Mouse (Mus musculus) megakaryocyte progenitor cell, adult 5-6 weeks (primary cell): ENCODE data around the gene Minpp1. TPM values are rescaled to one million over a fixed set of nuclear protein-coding genes. Genes with fewer than 3 reads are reported as not detected.
A peak's percentile ranks its signal among the peaks of the same experiment; 100 is the strongest.

ENCODE experiments used
- ATAC-seq: replicated peaks from 2 replicates; pipeline ENCODE4 v1.8.0; 2016; ENCODE audit warnings: mild to moderate bottlenecking, moderate TSS enrichment, inconsistent platforms; ENCODE audit not compliant: poor library complexity
- total RNA-seq, 2 experiments: library from RNA; stranded (forward) in 1 of 2; stranded (reverse) in 1 of 2; fragments of 157-497, 149-512 nt in 1 of 2; fragments of 200-1000 nt in 1 of 2; gene quantifications; 2 replicates each; pipeline versions ENCODE4 v1.2.3 to v1.2.4; 2015 to 2017

The Minpp1 gene
- total RNA-seq, 2 experiments from 2014 or later, result 45.6 to 67.6 TPM

DNA sequence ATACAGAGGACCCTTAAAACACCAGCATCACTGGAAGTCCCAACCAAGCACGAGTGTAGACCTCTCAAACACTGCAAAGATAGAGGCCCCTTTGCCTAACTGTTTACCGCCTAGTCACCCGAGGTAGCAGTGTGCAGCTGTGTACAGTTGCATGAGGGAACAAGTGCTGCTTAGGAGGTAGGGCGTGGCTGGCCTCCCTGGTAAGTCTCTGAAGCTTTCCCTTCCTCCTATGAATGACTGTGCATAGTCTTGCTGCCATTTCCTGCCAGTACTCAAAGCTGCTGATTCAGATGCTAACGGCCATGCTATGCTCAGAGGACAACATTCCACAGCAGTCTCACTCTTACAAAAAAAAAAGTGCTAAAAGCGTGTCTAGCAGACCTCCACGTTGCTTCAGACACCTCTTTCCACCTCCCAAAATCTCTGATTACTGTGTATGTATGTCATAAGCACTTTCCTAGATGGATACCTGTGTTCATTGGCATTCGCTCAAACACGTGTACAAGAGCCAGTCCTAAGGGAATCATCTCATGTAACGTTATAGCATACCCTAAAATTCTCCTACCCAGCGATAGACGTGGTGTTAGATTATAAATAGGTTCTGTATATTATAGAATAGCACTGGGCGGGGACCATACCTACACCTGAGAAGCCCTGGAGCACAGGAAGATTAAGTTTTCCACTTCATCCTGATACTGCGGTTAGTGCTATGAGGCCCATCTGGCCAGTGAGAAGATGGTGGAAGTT lies 38.4 kb downstream of the Minpp1 start:
- ATAC-seq, result peak; percentile 98

DNA sequence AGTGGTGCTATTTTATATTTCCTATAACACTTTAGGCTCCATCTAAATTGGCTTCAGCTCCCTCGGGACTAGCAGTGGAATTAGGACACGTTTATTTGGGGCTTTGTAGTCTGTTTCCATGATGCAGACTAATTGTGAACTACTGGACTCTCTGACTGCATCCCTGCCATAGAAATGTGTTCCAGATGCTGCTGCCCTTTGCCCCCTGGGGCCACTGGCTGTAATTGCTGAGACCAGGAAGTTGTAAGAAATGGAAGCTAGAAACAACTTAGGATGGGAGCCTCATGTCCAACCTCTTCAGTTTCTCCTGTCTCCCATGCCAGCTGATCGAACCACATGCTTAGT lies 38.9 kb downstream of the Minpp1 start:
- ATAC-seq, result no peak

DNA sequence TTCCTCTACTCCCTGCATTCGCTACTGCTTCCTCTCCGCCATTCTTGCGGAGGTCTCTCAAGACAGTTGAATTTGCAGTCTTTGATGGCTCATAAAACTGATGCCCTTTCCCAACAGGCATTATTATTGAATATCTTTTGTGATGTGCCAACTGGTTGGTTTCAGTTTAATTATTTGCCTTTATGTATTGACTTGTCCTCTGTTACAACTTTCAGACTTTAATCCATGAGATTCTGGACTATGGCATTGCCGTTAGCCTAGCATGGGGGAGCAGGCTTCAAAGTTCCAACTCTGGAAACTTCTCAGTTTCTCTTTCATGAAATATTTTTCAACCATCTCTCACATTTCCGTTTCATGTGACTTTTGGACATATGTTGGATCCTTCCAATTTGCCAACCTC lies 41.6 kb downstream of the Minpp1 start:
- ATAC-seq, result no peak

DNA sequence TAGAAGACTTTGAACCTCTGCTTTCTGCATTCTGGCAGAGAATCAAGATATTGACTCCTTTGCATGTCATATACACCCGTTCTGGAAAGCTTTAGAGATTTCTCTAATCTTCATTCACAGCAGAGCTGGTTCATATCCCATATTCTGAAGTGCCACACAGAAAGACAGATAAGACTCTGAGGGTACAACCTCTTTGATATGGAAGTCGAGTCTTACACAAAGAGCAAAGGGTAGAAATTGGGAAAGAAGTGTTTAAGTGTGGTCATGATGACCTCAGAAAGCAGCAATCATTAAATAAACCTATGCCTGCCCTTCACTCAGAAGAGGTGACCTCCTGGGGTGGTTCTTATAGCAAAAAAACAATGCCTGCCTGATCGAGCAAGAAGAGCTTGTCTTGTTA lies 43.2 kb downstream of the Minpp1 start:
- no peak for ATAC-seq

DNA sequence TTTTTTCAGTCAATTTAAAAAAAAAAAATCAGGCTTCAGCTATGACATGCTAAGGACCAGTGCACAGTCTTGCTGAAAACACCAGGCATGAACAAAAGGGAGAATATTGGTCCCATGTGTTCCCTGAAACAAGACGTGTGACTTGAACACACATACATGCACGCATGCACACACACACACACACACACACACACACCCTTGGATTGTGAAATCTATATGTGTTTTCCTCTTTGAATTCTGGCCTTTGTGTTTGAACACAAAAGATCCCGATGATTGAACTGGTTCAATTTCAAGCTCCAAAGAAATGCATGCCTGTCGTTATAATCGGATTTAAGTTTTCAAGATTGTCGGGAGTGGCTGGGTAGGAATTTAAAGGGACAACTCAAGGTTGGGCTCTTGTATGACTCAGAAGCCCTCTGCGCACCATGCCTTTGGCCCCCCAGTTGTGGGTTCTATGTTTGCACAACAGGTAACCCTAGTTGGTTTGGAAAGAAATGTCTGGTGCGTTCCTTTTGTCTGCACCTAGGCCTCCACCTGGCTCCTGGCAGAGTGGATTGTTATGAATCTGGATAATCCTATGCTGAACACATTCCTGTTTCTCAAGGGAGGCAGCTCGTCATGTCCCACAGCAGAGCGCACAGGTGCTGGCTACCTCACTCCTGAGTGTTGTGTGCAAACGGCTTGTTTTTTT lies 43.8 kb downstream of the Minpp1 start:
- ATAC-seq, result no peak

DNA sequence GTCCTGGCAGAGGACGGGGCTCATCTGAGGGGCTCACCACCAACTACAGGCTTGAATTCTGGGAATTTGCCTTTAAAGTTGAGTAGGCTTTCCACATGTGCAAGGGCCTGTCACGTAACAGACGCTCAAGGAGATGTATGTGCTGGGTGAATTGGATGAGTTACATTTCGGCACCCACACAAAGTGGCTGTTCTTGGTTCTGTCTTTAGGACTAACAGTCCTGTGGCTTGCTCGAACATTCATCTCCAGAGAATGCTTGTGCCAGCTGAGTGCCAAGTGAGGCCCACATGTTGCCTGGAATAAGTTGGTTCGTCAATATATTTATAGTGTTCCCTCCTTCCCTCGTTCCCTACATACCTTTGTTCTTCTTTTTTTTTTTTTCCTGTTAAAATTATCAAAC lies 44.7 kb downstream of the Minpp1 start:
- no peak for ATAC-seq

DNA sequence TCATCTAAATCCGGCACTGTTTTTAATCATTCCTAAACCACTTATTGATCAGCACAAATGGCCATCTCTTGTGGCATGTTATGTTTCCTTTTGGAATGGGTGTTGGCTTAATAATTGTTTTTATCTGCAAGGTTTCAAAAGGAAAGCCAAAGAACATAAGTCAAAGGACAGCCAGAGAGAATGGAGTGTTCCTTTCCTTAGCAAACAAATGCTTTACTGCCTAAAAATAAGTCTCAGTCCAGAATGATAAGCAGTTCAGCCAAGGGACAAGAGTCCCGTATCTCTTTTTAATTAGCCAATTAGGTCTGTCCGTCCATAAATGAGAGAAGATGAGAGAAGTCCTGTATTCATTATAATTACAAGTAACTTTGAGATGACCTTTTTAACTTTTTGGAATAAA lies 46.8 kb downstream of the Minpp1 start:
- no peak for ATAC-seq

DNA sequence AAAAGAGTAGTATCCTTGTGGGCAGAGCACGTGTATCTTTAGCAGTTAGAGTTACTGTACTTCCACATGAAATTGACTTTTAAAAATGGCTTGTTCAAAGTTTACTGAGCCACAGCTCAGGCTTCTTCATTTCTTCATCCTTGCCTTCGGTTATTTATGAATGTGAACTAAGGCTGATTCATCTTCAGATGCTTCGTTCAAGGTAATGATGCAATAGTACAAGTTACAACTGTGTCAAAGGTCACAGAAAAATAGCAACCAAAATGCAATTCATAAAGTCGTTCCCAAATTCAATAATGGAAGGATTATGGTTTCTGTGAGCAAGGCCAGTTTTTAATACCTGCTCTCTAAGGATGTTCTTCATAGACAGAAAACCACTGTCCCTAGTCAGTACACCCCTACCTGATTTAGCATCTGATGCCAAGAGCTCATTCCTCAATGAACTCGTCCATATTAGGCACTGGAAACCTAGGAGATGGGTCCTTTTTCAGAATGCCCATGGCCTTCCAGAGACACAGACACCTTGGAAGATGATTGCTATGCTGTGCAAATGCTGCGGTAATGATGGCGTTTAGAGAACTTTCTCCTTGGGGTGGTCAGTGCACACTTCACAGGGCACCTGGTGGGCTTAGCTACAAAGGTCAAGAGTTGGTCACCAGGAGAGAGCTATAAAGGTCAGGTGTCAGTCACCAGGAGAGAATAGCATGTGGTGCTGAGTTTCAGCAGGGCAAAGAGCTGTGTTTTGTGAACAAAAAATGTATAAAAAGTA lies 47.4 kb downstream of the Minpp1 start:
- no peak for ATAC-seq

DNA sequence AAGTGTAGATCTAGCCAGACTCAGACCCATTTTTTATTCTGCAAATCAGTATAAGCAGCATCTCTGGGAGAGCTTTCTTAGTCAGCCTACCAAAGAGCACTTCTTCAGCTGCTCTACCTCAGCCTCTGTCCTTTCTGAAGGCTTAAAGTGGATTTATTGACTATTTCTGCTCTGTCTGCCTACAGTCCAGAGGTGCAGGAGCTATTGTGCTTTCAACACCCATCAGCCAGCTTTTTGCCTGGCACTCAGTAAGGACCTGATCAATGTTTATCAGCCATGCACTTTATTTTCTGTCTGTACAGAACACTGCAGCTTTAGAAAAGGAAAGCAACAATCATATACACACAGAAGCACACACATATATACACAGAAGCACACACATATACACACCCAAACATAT lies 49.3 kb downstream of the Minpp1 start:
- ATAC-seq, result no peak

DNA sequence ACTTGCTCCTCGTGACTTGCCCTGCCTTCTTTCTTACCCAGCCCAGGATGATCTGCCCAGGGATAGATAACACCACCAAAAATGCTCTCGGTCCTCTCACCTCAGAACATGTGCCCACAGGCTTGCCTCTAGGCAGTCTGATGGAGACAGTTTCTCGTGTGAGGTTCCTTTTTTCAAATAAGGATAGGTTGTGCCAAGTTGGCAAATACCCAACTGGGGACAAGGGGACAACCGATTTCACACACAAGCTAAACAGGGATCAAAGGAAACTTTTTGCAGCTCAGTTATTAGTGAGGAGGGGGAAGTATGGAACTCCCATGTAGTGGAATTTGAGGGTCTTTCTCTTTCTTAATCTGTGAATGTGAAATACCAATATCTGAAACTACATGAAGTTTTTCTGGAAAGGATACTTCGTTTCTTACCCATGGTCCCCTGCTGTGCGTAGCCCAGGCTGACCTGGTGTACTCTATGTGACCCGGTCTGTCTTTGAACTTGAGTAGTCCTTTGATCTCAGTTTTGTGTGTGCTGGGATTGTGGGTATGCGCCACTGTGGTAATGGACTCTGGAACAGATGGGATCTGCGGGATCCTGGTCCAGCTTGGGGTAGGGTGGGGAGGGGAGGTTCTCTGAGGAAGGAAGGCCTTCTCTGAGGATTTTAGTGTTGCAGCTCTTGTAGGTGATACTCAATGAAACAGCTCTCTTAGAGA lies 57.4 kb downstream of the Minpp1 start:
- ATAC-seq, result no peak

DNA sequence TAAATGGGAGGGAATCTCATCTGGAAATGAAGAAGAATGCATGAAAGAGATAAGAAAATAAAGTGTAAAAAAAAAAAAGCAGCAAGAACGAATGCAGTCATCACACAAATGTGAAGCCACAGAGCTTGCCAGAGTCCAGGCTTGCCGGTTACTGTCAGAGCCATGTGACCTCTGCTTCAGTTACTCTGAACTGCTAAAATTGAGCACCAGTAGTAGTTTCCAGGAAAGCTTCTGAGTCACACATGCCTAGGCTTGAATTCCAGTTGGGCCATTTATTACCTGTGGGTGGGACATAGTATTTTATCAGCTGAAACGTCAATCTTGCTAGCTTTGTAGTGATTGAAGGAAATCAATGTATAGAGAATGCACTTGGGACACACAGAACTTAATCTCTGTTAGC lies 61.8 kb downstream of the Minpp1 start:
- no peak for ATAC-seq

DNA sequence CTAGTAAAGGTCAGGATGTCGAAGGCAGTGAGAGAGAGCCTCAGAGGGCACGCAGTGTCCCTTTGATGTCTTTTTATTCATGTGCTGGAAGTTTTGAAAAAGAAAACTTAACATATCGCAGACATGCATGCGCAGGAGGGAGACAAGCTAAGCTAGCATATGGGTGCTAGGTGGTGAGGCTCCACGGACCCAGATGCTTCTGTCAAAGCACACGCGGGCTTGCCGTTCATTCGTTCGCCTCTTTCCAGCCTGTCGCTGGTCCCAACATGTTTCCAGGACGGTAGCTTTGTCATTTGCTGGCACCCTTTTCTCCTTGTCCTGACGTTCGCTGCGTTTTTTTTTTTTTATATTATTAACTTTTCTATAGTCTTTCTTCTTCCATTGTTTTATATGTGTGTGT lies 62.6 kb downstream of the Minpp1 start:
- no peak for ATAC-seq

DNA sequence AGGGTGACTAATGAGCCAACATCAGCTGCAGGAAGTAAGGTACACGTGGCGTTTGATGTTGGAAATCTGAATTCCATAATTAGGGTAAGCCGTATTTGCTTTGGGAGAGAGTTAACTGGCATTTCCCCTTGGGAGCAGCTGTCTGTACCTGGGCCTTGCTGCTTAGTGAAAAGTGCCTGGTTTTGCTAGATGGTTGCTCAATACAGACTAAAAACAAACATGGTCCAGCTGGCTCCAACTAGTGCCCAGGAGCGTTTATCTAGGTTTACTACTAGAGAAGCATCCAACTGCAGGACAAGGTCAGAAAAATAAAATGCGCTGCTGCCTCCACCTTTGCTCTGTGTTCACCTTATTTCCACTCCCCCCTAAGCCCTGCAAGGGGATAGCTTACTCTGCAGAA lies 64.9 kb downstream of the Minpp1 start:
- ATAC-seq, result no peak

DNA sequence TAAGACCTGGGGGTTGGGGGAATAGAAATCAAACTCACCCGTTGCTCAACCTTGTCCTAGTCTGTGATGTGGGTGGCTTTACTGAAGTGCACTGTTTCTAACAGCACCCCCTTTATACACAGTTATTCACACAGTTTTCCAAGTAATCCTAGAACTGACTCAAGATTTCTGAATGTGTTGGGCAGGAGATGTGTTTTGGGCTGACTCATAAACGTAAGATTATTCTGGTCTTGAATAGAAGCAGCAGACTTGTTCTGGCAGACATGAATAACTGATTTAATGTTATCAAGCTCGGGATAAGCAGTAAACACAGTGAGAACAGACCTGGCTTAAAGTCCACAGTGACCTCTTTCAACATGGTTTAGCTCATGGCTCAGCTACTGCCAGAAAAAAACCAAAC lies 65.9 kb downstream of the Minpp1 start:
- no peak for ATAC-seq

DNA sequence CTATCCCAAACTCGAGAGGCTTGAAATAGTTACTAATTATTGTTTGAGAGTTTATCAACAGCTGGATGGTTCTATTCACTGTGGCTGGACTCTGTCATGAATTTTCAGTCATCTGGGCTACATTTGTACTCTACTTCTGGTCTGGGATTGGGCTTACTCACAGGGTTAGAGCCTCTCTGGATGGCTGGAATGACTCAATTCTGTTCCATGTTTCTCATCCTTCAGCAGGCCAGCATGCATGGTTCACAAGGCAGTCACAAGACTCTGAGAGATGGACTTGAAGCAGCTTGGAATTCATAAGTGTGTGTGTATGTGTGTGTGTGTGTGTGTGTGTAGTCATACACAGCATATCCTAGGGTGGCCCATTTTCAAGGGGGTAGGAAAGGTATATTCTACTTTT lies 66.5 kb downstream of the Minpp1 start:
- no peak for ATAC-seq

DNA sequence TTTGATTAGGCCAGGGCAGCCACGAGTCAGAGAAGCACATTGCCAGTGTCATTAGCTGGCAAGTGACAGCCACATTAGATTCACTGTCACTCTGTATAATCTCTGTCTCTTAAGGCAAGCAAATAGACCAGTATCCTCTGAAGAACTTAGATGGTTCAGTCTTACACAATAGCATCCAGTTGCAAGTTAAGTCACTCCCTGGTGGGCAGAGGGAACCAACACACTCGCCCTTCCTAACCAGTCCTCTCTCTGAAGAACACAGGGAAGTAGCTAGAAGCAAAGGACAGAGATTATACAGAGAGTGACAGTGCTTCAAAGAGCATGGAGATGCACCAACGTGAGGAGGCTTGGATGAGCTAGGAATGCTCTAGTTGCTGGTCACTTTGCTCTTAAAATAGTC lies 67.7 kb downstream of the Minpp1 start:
- ATAC-seq, result peak; percentile 48

DNA sequence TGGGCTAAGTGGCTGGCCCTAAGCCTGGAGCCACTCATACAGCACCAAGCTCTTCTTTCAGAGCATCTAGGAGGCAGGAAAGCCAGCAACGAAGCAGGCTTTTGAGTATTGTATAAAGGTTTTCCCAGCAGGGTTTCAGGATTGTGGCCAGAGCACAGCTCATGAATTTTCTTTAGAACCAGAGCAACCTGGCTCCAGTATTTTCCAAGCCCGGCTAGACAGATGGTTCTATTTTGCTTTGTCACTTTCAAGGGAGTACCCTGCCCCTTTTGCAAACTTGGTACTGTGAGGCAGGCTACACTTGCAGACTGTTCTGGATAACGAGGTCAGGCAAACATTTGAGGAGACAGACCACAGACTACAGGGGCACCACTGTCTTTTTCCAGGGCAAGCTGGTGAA lies 69.7 kb downstream of the Minpp1 start:
- ATAC-seq, result no peak
